Mouse (Mus musculus): ENCODE results near the gene Kmt5b. TPM values are rescaled to one million over a fixed set of nuclear protein-coding genes. Genes with fewer than 3 reads are reported as not detected.
A peak's percentile ranks its signal among the peaks of the same experiment; 100 is the strongest.

The Kmt5b gene
- 10 to 100 TPM; 20.1 to 20.2 TPM for total RNA-seq (2021)
- long read RNA-seq, experiment 1, partial matches to known transcripts = 0 of 1 reads
- long read RNA-seq, experiment 1, other reads (novel, unspliced or antisense) = 1 of 1 reads
- long read RNA-seq, experiment 2, partial matches to known transcripts = 1 of 1 reads
- long read RNA-seq, experiment 2, other reads (novel, unspliced or antisense) = 0 of 1 reads

DNA sequence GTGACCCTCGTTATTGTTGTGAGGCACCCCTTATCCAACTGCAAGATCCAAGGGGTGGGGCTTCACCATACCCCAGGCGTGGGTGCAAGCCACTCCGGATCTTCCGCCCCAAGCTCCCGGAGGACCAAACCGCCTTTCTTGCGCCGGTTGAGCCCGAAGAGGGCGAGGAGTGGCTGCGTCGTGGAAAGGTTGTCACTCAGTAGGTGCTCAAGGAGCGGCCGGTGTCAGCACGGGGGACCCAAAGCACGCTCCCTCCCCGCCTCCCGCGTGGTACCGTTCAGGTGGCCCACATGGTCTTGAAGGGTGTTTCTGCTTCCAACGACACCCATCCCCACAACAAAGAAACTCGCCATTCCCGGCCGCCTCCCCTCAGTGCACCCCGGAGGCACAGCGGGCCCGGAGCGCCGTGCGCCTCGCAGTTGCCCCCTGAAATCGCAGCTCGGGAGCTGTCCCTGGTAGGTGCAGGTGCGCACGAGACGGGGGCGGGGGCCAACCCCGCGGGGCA lies at the start of gene Kmt5b:
Gene Kmt5b, plus strand, starts transcription at position 146 of the 505 bp plus-strand sequence.
- intact Hi-C loops (cut with DNase I; ENCODE audit: low total_unique reads) = no loop called here
- peak; percentile 47 for DNase-seq

DNA sequence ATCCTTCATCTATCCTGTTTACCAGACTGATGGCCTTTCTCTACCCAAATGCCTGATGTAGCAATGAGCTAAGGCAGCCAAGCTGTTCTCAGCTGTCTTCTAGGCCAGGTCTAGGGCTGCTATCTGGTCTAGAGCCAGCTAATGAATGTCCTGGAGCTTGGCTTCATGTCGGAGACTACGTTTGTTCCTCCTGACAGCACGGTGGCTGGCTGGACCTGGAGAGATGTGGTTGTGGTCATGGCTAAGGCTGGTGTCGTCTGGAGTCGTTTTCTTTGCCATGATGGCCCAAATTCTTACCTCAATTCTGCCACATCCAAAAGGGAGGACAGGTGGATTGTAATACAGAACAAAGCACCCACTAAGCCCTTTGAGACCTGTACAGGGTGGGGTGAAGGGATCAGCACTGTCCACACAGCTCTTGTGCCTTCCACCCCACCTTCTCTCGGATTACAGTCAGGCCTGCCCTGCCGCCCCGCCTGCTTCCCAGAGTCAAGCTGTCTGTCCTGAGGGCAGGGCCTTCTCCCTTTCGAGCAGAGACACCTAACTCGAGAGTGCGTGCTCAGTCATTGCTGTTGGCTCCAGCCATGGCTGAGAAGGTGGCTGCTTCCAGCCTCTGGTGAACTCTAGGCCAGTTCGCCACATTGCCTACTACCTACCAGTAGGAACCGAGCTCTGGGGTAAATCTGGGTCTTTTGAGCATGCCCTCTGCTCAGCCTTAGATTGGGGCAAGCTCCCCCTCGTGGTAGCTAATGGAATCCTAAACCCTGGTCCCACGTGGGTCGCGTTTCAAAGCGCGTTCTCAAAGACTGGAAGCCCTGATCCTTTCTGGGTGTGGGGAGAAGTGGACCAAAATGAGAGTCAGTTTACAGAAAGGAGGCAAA lies 48.5 kb upstream of the Kmt5b start:
- intact Hi-C loops (cut with DNase I; ENCODE audit: low total_unique reads) = no loop called here
- DNase-seq = peak; percentile 66

DNA sequence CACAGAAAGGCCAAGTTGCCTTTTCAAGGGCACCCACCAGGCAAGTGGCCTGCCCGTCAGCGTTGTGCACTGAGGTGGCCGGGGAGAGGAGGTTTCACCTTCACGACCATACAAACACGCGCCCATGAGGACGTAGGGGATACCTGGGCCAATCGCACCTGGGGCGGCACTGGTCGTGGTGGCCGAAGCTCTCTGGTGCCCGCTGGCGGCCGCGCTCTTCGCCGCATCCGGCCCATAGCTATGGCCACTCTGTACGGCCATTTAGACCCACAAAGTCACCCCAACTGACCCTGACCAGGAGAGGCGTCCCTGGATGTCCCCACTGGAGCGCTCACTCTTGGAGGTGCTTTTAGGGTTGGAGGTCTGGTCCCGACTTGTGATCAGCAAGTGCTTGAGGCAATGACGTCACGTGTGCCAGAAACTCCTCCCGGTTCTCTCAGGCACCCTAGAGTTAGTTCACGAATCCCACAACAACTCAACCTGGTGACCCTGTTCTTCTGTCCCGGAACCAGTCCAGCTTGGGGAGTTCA lies 47.8 kb upstream of the Kmt5b start:
- DNase-seq = peak; percentile 58
- intact Hi-C loops (cut with DNase I; ENCODE audit: low total_unique reads) = no loop called here

DNA sequence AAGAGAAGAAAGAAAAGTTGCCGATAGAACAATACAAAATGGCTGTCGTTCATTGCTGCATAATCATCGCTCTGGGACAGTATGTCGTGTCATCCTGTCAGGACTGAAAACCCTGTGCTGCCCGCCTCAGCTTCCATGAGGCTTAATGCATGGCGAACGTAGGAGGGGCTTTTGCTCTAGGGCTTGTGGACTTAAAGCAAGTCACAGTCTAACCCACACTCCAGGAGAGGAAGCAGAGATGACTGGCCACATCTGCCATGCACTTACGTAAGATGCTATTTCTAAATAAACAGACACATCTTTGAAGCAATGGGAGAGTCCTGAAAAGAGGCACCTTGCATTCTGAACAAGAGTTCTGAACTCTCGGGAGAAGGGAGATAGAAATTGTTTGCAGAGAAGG lies 44.1 kb upstream of the Kmt5b start:
- intact Hi-C loops (cut with DNase I; ENCODE audit: low total_unique reads) = no loop called here
- no peak for DNase-seq

DNA sequence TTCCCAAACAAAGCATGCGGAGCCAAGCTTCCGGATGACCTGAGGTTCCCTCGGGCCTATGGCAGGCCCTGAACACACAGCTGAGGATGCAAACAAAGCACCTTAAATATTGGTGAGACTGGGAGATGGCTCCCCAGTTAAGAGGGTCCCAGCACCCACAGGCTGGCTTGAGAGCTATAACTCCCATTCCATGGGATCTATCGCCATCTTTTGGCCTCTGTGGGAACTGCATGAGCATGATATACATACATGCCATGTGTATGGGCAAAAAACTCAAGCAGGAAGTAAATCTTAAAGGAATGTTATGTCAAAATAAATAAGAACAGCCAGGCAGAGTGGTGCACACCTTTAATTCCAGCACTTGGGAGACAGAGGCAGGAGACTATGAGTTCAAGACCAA lies 43.3 kb upstream of the Kmt5b start:
- DNase-seq = no peak
- intact Hi-C loops (cut with DNase I; ENCODE audit: low total_unique reads) = no loop called here

DNA sequence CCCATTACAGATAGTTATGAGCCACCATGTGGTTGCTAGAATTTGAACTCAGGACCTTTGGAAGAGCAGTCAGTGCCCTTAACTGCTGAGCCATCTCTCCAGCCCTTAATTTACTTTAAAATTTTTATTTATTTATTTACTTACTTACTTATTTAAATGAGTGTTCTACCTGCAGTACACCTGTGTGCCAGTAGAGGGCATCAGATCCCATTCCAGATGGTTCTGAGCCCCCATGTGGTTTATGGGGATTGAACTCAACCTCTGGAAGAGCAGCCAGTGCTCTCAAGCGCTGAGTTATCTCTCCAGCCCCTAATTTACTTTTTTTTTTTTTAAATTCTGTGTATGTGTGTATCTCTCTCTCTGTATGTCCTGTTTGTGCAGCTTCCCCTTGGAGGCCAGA lies 42.4 kb upstream of the Kmt5b start:
- intact Hi-C loops (cut with DNase I; ENCODE audit: low total_unique reads) = no loop called here
- DNase-seq = peak; percentile 65

DNA sequence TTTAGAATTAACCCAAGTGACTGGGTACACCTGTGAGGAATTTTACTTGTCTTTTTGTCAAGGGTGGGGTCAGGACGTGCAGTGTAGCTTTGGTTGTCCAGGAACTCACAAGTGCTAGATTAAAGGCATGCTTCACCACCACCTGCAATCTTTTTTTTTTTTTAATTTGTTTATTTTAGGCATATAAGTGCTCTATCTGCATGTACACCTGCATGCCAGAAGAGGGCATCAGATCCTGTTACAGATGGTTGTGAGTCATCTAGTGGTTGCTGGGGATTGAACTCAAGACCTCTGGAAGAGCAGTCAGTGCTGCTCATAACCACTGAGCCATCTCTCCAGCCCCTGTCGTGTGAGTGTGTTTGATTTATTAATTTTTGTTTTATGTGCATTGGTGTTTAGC lies 38.3 kb upstream of the Kmt5b start:
- intact Hi-C loops (cut with DNase I; ENCODE audit: low total_unique reads) = no loop called here
- DNase-seq = no peak

DNA sequence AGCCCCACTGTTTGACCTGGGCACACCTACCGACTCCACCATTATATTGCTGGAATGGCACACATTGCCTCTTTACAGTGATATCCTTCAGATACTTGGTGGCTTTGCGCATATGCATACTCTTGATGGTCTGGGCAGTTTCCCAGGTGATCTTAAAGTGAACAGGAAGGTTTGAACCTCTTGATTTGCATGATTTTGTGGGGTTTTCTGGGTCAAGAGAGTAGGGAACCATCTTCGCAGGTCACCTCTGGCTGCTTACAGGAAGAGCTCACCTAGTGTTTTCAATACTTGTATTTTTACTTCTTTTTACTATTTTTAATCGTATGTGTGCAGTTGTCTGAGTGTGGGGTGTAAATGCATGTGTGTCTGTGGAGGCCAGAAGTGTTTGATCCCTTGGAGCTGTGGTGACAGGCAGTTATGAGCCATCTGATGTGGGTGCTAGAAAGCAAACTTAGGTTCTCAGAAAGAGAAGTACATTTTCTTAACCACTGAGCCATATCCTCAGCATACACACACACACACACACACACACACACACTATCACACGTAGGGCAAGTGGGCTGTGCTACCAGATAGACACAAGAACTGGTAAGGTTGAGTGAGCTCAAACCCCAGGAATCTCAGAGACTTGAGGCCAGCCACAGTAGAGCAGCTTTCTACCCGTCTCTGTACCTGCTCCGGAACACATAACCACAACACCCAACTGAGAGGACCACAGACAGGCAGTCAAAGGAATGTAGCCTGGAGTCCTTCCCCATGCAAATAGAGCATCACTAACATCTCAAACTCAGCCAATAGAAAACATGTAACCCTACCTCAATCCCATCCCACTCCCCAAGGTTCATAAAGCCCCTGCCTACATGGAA lies 36.2 kb upstream of the Kmt5b start:
- DNase-seq = no peak
- intact Hi-C loops (cut with DNase I; ENCODE audit: low total_unique reads) = no loop called here

DNA sequence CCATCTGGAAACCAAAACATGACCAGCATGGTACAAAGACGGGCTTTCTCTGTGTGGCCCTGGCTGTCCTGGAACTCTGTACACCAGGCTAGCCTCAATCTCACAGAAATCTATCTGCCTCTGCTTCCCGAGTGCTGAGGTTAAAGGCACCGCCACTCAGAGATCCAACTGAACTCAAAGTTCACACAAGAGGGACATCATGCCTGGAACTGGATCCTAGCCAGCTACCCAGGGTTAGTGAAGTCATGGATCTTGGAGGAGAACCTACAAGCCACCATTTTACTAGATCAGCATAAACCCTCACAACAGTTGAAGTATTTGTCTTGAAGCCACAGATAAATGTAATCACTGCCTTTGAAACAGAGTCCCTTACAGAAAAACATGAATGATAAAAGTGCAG lies 31.2 kb upstream of the Kmt5b start:
- no peak for DNase-seq
- intact Hi-C loops (cut with DNase I; ENCODE audit: low total_unique reads) = no loop called here

DNA sequence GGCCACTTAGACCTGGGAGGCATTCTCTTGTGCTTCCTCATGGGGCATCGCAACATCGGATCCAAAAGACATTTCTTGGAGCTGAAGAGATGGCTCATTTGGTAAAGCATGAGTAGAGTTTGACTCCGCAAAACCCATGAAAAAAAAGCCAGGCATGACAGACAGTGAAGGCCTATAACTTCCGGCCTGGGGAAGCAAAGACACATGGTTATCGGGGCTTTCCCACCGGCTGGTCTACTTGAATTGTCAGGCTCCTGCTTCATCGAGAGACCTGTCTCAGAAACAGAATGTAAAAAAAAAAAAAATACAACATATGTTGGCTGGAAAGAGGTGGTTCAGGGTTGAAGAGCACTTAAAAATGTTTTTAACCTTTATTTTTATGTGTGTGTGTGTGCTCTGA lies 27.6 kb upstream of the Kmt5b start:
- DNase-seq = no peak
- intact Hi-C loops (cut with DNase I; ENCODE audit: low total_unique reads) = no loop called here

DNA sequence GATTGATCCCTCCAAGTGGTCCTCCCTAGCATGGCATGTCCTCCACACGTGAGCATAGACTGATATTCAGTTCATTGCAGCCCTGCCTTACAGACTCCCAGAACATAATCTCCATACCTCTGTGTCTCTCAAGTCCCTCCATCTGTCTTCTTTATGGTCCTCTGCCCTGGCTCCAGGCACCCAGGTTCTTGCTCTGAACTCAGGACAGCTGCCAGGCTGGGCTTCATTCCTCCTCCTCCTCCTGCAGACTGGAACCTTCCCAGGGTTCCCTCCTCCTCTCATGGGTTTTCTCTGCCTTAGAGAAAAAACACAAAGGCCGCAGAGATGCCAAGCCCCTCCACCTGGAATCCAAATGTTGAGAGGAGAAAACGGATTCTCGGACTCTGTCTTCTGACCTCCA lies 24.5 kb upstream of the Kmt5b start:
- DNase-seq = peak; percentile 23
- intact Hi-C loops (cut with DNase I; ENCODE audit: low total_unique reads) = no loop called here

DNA sequence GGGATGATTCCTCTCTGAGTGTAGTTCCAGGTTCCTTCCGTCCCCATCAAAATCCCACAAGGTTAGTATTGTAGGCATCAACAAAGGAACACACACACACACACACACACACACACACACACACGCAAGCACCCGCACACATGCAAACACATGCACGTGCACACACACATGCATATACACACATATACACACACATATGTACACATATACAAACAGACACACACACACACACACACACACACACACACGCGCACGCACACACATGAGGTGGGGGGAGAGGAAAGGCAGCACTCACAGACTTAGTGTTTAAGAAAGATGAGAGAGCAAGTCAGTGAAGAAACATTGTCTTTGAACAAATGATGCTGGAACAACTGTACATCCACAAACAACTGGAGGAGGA lies 23.9 kb upstream of the Kmt5b start:
- intact Hi-C loops (cut with DNase I; ENCODE audit: low total_unique reads) = no loop called here
- DNase-seq = no peak

DNA sequence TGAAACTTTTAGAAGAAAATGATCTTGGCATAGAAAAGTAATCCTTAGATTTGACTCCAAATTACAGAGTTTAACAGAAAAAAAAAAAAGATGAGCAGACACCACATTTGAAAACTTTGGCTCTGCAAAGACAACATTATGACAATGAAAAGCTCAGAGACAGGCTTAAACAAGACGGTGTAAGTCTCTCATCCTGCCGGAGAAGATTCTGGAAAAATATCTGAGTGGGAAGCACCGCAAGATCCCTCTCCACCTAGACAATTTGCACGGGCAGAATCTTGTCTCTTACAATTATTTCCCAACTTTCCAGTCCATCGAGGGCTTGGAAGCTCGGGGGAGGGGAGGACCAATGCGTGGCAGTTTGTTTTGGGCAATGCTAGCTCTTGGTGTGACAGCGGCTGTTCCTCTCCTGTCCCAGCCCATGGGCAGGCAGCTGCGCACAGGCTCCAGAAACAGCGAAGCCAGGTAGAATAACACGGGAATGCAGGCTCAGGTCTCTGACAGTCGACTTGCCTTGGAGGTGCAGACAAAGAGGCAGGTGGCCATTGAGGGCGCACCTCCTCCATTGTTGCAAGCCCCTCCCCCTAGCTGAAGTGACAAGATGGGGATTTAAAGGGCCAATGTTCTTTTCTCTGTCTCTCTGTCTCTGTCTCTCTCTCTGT lies 23.2 kb upstream of the Kmt5b start:
- DNase-seq = peak; percentile 18
- intact Hi-C loops (cut with DNase I; ENCODE audit: low total_unique reads) = no loop called here

DNA sequence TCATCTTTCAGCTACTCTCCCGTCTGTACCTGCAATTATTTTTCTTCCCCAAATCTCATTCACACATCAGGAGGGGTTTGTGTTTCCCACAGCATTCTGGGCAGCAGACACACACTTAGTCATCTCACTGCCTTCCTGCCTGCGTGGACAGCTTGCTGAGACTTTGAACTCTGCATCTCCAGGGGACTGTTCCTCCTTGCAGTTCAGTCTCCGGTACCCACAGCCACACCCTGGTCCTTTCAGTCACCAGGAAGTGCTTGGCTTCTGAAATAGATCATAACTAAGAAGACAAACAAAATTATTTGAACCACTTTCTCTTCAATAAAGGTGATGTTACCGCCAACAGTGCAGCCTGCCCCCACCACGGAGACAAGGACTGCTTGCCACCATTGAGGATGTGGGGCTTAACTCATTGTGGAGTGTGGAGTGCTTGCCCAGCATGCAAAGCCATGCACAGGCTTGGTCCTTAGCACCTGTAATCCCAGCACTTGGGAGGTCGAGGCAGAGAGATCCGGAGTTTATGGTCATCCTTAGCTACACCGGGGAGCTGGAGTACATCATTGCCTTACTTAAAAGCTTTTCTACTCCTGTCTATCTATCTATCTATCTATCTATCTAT lies 14.5 kb upstream of the Kmt5b start:
- no peak for DNase-seq
- intact Hi-C loops (cut with DNase I; ENCODE audit: low total_unique reads) = no loop called here

DNA sequence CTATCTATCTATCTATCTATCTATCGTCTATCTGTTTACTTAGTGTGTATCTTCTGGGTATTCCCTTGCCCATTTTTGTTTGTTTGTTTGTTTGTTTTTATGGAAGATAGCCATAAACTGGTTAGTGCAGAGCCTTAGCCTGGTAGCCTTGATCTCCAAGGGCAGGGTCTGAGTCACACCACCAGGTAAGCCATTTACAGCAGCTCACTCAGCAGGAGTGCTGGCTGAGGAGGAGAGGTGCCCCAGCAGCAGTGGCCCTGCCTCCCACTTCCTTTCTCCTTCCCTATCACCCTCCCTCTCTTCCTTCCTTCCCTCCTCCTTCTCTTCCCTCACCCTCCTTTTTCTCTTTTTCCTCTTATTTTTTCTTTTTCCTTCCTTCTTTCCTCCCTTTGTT lies 14.0 kb upstream of the Kmt5b start:
- intact Hi-C loops (cut with DNase I; ENCODE audit: low total_unique reads) = no loop called here
- no peak for DNase-seq

DNA sequence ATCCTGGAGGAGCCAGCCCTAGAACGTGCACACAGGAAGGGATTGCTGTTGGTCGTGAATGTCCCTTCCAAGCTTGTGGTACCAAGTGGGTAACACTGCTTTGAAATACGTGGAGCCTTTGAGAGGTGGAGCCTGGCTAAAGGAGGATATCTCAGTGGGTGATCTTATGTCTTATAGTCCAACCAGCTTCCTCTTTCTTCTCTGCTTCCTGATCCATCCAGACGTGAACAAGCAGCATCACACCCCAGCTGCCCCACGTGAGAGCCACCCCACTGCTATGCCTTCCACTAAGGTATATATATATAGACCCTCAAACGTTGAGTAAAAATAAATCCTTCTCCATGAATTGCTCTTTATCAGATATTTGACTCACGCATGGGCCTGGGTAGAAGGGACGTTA lies 13.5 kb upstream of the Kmt5b start:
- intact Hi-C loops (cut with DNase I; ENCODE audit: low total_unique reads) = no loop called here
- DNase-seq = no peak

DNA sequence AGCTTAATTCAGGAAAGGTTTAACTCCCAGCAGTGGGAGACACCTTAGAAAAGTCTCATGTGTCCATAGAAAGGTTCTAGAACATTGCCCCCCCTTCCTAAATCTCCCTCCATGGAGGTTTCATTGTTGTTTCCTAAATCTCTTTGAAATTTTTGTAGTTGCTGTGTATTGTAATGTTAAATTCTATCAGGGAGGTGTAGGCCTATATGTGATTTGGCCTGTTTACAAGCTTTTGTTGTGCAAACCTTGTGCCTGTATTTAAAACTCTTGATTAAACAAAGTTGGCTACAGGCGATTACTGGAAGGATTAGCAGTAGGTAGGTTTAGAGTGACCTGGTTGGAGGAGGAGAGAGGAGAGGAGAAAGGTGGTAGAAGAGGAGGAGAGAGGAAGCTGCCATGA lies 9.4 kb upstream of the Kmt5b start:
- intact Hi-C loops (cut with DNase I; ENCODE audit: low total_unique reads) = no loop called here

DNA sequence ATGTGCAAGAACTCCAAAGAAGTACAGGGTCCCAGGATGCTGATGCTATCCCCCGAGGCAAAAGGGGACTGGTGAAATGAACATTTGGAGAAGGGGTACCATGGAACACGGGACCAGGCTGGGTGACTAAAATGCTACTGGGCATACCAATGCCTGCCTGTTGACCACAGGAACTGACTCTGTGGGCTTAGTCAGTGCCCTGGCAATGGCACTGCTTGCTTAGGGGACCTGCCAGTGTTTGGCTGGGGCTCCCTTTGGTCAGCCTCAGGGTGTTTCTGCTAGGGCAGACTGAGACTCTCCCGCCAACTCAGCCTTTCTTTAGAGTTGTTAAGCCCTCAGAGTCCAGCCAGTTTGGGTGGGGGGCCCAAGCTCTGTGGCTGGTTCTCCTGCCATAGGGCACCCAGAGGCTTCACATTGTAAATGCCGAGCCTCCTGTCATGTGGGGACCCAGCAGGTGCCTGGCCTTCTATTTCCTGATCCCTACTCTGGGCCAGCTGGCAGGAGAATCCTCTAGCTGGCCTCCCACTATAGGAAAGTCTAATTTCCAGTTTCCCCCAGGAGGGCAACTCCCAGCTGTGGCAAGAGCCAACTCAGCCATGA lies 1.9 kb upstream of the Kmt5b start:
- no peak for DNase-seq
- intact Hi-C loops (cut with DNase I; ENCODE audit: low total_unique reads) = no loop called here

More for the DNA sequence above, 9.4 kb upstream of the Kmt5b start:
- DNase-seq = no peak

DNA sequence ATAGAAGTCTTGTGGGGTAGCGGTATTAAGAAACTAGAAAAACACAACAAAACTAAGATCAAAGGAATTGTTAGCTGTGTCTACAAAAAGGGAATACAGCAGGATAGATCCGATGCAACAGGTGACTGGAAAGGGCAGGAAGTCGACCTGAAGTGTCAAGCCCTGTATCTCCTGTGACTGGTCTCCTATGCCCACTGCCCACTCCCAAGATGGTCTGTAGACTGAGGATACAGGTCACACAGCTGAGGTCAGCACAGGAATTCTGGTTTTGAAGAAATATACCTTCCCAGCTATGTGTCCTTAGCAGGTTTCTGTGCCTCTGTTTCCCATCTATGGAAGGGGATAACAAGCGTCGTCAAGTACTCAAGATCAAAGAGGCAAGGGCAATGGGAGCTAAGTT lies 843 bp upstream of the Kmt5b start:
- no peak for DNase-seq
- intact Hi-C loops (cut with DNase I; ENCODE audit: low total_unique reads) = no loop called here
